Mouse (Mus musculus) adipocyte (in vitro differentiated cells): ENCODE measurements at regions not wholly inside any gene's neighbourhood (a gene's known extent, or its start where the extent isn't known, plus 50 kb on each side); places are given as distances from the start of the nearest gene placed in this dataset.

Experiments
- DNase-seq: peaks from one replicate; pipeline ENCODE4 v3.0.0-alpha.2; 2016; ENCODE audit warnings: low spot score

DNA sequence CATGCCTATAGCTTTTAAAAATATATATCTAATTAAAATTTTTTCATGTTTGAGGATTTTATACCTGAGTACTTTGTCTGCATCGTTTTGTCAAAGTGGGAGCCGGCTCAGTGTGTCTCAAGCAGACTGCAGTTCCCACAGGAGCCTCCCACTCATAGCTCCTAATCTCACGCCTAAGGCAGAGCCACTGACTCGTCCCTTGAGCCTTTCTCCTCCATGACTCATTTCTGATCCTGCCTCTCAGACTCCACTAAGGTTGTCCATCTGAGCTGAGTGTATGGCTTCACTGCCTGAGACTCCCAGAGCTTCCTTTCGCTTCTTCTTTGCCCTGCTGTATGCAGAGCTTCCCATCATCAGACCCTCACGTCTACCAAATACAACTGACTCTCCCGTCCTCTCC lies 98.8 kb downstream of the Efnb2 start:
- DNase-seq = no peak

DNA sequence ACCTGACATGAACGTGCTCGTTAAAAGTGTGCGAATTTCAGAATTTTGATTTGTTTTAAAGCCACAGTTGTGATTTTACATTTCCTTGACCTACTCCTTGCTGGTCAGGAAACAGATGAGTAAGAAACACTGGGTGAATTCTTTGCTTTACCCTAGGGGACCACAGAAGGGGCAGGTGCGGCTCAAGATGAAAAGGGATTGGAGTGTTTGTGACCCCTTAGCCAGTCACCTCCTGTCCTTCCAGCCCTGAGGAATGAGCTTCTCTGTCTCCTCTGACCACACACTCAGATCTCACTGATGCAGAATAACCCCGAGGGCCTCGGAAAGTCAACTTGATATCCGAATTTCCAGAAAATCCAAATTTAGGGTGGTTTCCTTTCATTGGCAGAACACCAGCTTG lies 103.0 kb downstream of the Efnb2 start:
- no peak for DNase-seq

- DNase-seq = no peak
Measured at GRCm38 (mm10) chr8:8556152-8556551, 104.9 kb downstream of the Efnb2 start.

GRCm38 (mm10) chr8:8554691-8555090 lies 106.4 kb downstream of the Efnb2 start:
- DNase-seq = no peak

- DNase-seq = no peak
Measured at GRCm38 (mm10) chr8:8552779-8553178, 108.3 kb downstream of the Efnb2 start.

DNA sequence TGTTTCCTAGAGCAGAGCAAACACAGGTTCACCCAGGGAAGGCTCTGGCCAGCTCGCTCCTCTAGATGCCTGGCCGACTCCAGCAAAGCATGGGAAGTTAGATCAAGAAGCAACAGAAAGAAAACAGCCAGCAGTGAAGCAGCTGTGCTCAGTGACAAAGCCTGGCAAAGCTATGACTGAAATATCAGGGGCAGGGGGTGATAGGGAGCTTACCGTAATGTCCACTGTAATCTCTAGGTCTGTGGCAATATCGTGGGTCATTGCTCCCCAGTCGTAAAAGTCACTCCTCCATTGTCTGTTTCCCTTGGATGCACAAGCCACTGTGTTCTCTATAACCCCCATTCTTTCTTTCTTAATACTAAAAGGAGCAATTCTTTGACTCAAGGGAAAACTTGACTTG lies 124.4 kb downstream of the Efnb2 start:
- DNase-seq = no peak

GRCm38 (mm10) chr8:8534787-8535186 lies 126.3 kb downstream of the Efnb2 start:
- DNase-seq = no peak

DNA sequence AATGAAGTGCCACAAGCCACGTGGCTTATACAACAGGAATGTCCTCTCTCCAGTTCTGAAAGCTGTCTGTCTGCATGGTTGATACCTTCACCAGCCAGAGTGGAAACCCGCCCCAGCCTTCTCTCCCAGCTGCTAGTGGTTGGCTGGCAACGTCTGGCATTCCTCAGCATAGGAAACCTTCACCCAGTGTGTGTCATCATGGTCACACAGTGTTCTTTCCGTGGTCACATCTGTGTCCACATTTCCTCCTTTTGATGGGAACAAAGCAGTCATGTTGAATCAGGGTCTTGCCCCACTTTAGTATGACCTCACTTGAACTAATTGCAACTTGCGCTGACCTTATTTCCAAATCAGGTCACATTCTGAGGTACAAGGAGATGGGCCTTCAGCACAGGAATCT lies 128.1 kb downstream of the Efnb2 start:
- DNase-seq = peak; percentile 26

DNA sequence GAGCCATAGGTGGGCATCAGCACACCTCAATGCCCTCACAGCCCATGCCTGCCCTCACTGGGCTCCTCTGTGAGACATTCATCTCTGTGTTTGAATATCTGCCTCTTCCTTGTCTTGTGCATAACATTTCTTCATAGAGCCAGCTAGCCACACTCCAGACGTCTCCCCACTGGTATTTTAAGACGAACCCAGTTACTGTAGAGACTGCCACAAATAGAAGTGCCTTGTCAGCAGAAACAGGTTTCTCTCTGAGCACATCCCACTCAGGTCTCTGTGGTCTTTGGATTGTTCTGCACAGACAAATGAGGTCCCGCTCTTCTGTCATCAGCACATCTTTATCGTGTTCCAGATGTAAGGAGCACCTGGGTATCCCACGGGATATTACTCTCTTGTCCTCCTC lies 130.5 kb downstream of the Efnb2 start:
- no peak for DNase-seq

GRCm38 (mm10) chr8:8521532-8521931 lies 139.5 kb downstream of the Efnb2 start:
- no peak for DNase-seq

GRCm38 (mm10) chr8:8519772-8520191 lies 141.3 kb downstream of the Efnb2 start:
- no peak for DNase-seq

DNA sequence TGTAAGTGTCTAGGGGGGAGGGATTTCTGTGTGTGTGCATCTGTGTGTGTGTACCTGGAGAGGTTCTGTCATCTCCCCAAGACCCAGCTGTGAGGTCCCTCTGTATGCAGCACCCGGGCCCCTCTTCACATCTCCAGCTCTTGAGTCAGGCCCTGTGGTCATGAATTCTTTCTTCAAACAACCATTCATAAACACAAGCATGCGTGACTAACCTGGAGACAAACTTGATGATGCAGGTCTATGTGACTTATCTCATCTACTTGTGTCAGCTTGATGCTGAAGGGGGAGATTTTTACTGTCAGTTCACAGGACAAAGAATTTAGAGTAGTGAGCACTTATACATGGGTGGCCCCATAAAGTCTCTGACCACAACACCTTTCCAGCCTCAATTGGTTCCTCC lies 143.4 kb downstream of the Efnb2 start:
- DNase-seq = no peak

- DNase-seq = no peak
Measured at GRCm38 (mm10) chr8:8516272-8516671, 144.8 kb downstream of the Efnb2 start.

GRCm38 (mm10) chr8:8499921-8500320 lies 161.1 kb downstream of the Efnb2 start:
- DNase-seq = no peak

DNA sequence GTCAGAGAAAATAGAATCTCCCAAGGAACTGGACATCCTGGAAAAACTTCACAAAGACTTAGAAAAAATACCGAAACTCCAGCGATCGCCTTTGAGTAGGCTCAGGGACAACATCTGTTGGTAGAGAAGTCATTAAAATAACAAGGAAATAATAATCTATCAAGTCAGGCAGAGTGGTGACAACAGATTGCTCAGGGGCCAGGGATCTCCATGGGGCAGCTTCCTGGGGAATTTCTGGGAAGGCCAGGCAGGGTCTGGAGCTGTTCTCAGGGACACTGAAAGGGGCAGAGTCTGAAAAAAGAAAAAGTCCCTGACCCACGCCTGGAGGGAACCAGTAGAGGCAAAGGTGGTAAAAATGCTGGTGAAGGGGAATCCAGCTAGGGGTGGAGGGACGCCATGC lies 162.3 kb downstream of the Efnb2 start:
- no peak for DNase-seq

- no peak for DNase-seq
Measured at GRCm38 (mm10) chr8:8495472-8495871, 165.6 kb downstream of the Efnb2 start.

DNA sequence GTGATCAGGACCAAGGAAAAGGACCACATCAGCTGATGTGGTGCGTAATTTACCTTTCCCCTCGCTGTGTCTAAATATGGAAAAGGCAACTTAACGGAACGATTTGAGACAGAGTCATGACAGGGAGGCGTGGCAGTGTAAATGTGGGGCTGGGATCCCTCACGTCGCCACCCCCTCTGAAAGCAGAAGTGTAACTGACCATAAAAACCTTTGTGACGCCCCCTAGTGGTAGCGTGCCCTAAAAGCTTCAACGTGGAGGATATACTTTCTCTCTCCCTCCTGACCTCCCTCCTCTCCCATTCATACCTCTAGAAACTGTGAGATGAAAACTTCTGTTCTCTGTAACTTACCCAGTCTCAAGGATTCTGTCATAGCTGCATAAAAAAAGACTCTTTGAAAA lies 166.8 kb downstream of the Efnb2 start:
- DNase-seq = no peak

DNA sequence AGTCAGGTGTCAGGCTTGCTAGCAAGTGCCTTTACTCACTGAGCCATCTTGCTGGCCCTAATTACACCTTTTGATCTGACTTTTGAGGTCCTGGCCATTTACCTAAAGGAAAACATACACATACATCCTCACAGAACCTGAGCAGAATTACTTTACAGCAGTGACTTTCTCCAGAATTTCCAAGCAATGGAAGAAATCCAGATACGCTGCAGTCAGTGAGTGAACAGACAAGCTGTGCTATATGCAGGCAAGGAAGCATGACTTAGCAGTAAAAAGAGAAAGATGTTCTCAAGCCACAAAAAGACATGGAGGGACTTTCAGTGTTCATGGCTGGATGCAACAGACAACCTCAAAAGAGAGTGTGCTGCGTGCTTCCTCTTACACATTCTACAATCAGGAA lies 169.1 kb downstream of the Efnb2 start:
- no peak for DNase-seq

DNA sequence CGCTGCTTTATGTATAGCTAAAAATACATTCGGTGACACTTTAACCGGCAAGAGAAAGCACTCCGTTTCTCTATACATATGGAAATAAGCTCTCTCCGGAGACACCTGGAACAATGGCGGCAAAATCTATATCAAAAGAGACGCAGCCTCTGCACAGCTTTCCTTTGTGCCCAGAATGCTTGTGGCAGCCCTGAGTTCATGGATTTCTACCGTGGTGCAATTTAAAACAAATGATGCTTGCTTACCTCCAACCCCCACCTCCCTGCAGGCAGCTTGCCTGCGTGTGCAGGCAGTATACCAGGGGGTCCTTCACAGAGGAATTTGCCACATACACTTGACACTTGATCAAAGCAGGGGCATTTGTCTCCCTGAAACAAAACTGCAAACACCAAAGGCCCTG lies 171.3 kb downstream of the Efnb2 start:
- DNase-seq = no peak

- no peak for DNase-seq
Measured at GRCm38 (mm10) chr8:8488695-8489571, 172.1 kb downstream of the Efnb2 start.

DNA sequence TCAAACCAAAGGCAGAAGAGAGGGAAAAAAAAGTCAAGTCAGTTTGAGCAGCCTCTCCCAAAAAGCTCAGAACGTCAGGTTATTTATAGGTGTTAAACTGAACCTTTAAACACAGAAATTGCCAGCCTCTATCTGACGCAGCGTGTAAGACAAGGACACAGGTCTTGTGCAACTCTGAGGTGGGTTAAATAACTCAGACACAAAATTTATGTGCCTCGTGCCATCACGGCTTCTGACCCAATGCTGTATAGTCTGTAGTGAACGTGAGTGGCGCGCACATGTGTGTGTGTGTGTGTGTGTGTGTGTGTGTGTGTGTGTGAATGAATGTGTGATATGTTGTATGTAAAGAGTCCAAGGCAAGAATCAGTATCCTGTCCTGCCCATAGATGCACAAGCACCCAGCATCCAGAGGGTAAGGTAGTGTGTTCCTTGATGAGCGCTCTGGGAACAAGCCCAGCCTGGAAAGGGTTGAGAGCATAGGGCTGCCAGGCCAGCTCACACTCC lies 172.8 kb downstream of the Efnb2 start:
- DNase-seq = no peak

- DNase-seq = no peak
Measured at GRCm38 (mm10) chr8:8487706-8488105, 173.3 kb downstream of the Efnb2 start.

GRCm38 (mm10) chr8:8486866-8487265 lies 174.2 kb downstream of the Efnb2 start:
- DNase-seq = no peak

GRCm38 (mm10) chr8:8485252-8485651 lies 175.8 kb downstream of the Efnb2 start:
- DNase-seq = no peak
